Mouse (Mus musculus): ENCODE results near the gene Gramd4. TPM values are rescaled to one million over a fixed set of nuclear protein-coding genes. Genes with fewer than 3 reads are reported as not detected.

Gramd4 gene
- 12.4 and 13.6 TPM in 2 replicates for polyA plus RNA-seq (2015; fragmentation: Nextera tagmentation; extraction: Ambion mirVana)

GRCm38 (mm10) chr15:86057413-86057812, at the start of gene Gramd4:
TSS of gene Gramd4 (plus strand) at chr15:86057695.
- peak within 1 kb of the TSS; percentile 51; the same call in 1 of the 2 replicates for H3K27ac ChIP-seq
- no peaks in the 10 kb centered on the region for H3K27me3 ChIP-seq (replicated peaks)
- H3K9ac ChIP-seq, result peak within 1 kb of the TSS; percentile 81
- H3K9me3 ChIP-seq, result no peaks in the 10 kb centered on the region
- H3K4me2 ChIP-seq (replicated peaks), result peak within 1 kb of the TSS; percentile 89
- WGBS, result 21% methylated on average over 6 of the region's 6 CpGs
- H3K4me1 ChIP-seq (replicated peaks), result peaks cover 42% of the 10 kb centered on the region
- no peak for ATAC-seq
- no peaks in the 10 kb centered on the region for H3K36me3 ChIP-seq
- H3K4me3 ChIP-seq (replicated peaks), result peak within 1 kb of the TSS; percentile 86

- no peaks in the 10 kb centered on the region for H3K36me3 ChIP-seq
- H3K4me2 ChIP-seq (replicated peaks), result no peak overlapping the region
- WGBS, result 49% methylated on average over 2 of the region's 2 CpGs
- peaks cover 9% of the 10 kb centered on the region; the same call in 1 of the 2 replicates for H3K4me1 ChIP-seq (replicated peaks)
- H3K4me3 ChIP-seq (replicated peaks), result no peak overlapping the region
- H3K27ac ChIP-seq, result no peak overlapping the region
- H3K9ac ChIP-seq, result no peak overlapping the region
- peaks cover 15% of the 10 kb centered on the region for H3K27me3 ChIP-seq (replicated peaks)
- no peak for ATAC-seq
- no peaks in the 10 kb centered on the region for H3K9me3 ChIP-seq
Observed at GRCm38 (mm10) chr15:86013130-86013529, 44.4 kb upstream of the Gramd4 start.

GRCm38 (mm10) chr15:86013656-86014055, 43.8 kb upstream of the Gramd4 start:
- 55% methylated on average over 10 of the region's 10 CpGs for WGBS
- peaks cover 15% of the 10 kb centered on the region for H3K27me3 ChIP-seq (replicated peaks)
- H3K4me2 ChIP-seq (replicated peaks), result no peak overlapping the region
- no peak overlapping the region for H3K4me3 ChIP-seq (replicated peaks)
- peaks cover 9% of the 10 kb centered on the region; the same call in 1 of the 2 replicates for H3K4me1 ChIP-seq (replicated peaks)
- H3K9ac ChIP-seq, result no peak overlapping the region
- H3K27ac ChIP-seq, result no peak overlapping the region
- H3K36me3 ChIP-seq, result no peaks in the 10 kb centered on the region
- no peaks in the 10 kb centered on the region for H3K9me3 ChIP-seq
- ATAC-seq, result no peak

GRCm38 (mm10) chr15:86015026-86015425, 42.5 kb upstream of the Gramd4 start:
- peaks cover 9% of the 10 kb centered on the region; the same call in 1 of the 2 replicates for H3K4me1 ChIP-seq (replicated peaks)
- H3K36me3 ChIP-seq, result no peaks in the 10 kb centered on the region
- H3K9me3 ChIP-seq, result no peaks in the 10 kb centered on the region
- peaks cover 15% of the 10 kb centered on the region for H3K27me3 ChIP-seq (replicated peaks)
- no peak overlapping the region for H3K27ac ChIP-seq
- H3K9ac ChIP-seq, result no peak overlapping the region
- no peak for ATAC-seq
- no peak overlapping the region for H3K4me3 ChIP-seq (replicated peaks)
- H3K4me2 ChIP-seq (replicated peaks), result no peak overlapping the region
- WGBS, result 60% methylated on average over 7 of the region's 7 CpGs

GRCm38 (mm10) chr15:86015860-86016541, 41.5 kb upstream of the Gramd4 start:
- peak; percentile 63 for ATAC-seq
- Histone ChIP-seq H3K9me3 (no peaks in the 10 kb centered on the region), H3K9ac (no peak overlapping the region), H3K36me3 (no peaks in the 10 kb centered on the region), H3K27ac (no peak overlapping the region), H3K4me1 (replicated peaks) (peaks cover 9% of the 10 kb centered on the region), H3K4me3 (replicated peaks) (no peak overlapping the region), H3K4me2 (replicated peaks) (no peak overlapping the region), H3K27me3 (replicated peaks) (peaks cover 13% of the 10 kb centered on the region)
- WGBS, result 46% methylated on average over 13 of the region's 13 CpGs

GRCm38 (mm10) chr15:86017336-86017735, 40.2 kb upstream of the Gramd4 start:
- WGBS, result 85% methylated on average over 6 of the region's 6 CpGs
- Histone ChIP-seq H3K4me3 (replicated peaks) (no peak overlapping the region), H3K4me1 (replicated peaks) (peaks cover 12% of the 10 kb centered on the region), H3K9me3 (no peaks in the 10 kb centered on the region), H3K27me3 (replicated peaks) (peaks cover 4% of the 10 kb centered on the region), H3K9ac (no peak overlapping the region), H3K27ac (no peak overlapping the region), H3K36me3 (no peaks in the 10 kb centered on the region), H3K4me2 (replicated peaks) (no peak overlapping the region)
- no peak for ATAC-seq

- no peak for ATAC-seq
- no peak overlapping the region for H3K4me2 ChIP-seq (replicated peaks)
- peaks cover 17% of the 10 kb centered on the region for H3K27me3 ChIP-seq (replicated peaks)
- H3K27ac ChIP-seq, result no peak overlapping the region
- WGBS, result 91% methylated on average over 5 of the region's 5 CpGs
- H3K9ac ChIP-seq, result no peak overlapping the region
- no peaks in the 10 kb centered on the region for H3K36me3 ChIP-seq
- H3K4me3 ChIP-seq (replicated peaks), result no peak overlapping the region
- no peaks in the 10 kb centered on the region for H3K9me3 ChIP-seq
- peaks cover 12% of the 10 kb centered on the region for H3K4me1 ChIP-seq (replicated peaks)
Observed at GRCm38 (mm10) chr15:86018753-86019512, 38.6 kb upstream of the Gramd4 start.

GRCm38 (mm10) chr15:86020008-86020407, 37.5 kb upstream of the Gramd4 start:
- H3K4me3 ChIP-seq (replicated peaks), result no peak overlapping the region
- H3K27me3 ChIP-seq (replicated peaks), result peaks cover 17% of the 10 kb centered on the region
- peaks cover 12% of the 10 kb centered on the region for H3K4me1 ChIP-seq (replicated peaks)
- no peaks in the 10 kb centered on the region for H3K36me3 ChIP-seq
- no peaks in the 10 kb centered on the region for H3K9me3 ChIP-seq
- no peak overlapping the region for H3K27ac ChIP-seq
- no peak overlapping the region for H3K4me2 ChIP-seq (replicated peaks)
- ATAC-seq, result no peak
- H3K9ac ChIP-seq, result no peak overlapping the region
- WGBS, result 78% methylated on average over 8 of the region's 8 CpGs

- Histone ChIP-seq H3K4me2 (replicated peaks) (no peak overlapping the region), H3K36me3 (no peaks in the 10 kb centered on the region), H3K9me3 (no peaks in the 10 kb centered on the region), H3K9ac (no peak overlapping the region), H3K27me3 (replicated peaks) (peaks cover 19% of the 10 kb centered on the region), H3K4me1 (replicated peaks) (peaks cover 4% of the 10 kb centered on the region), H3K27ac (no peak overlapping the region), H3K4me3 (replicated peaks) (no peak overlapping the region)
- ATAC-seq, result peak; percentile 74
- 18% methylated on average over 9 of the region's 9 CpGs for WGBS
Observed at GRCm38 (mm10) chr15:86021301-86021700, 36.2 kb upstream of the Gramd4 start.

- WGBS, result 65% methylated on average over 9 of the region's 9 CpGs
- H3K27me3 ChIP-seq (replicated peaks), result peaks cover 18% of the 10 kb centered on the region
- H3K27ac ChIP-seq, result no peak overlapping the region
- ATAC-seq, result no peak
- peaks cover 3% of the 10 kb centered on the region; the same call in 1 of the 2 replicates for H3K4me1 ChIP-seq (replicated peaks)
- no peaks in the 10 kb centered on the region for H3K36me3 ChIP-seq
- H3K4me3 ChIP-seq (replicated peaks), result no peak overlapping the region
- no peak overlapping the region for H3K9ac ChIP-seq
- H3K4me2 ChIP-seq (replicated peaks), result no peak overlapping the region
- no peaks in the 10 kb centered on the region for H3K9me3 ChIP-seq
Observed at GRCm38 (mm10) chr15:86021971-86022370, 35.5 kb upstream of the Gramd4 start.

GRCm38 (mm10) chr15:86027871-86028270, 29.6 kb upstream of the Gramd4 start:
- Histone ChIP-seq H3K9ac (no peak overlapping the region), H3K4me3 (replicated peaks) (no peak overlapping the region)
- WGBS, result 47% methylated on average over 8 of the region's 8 CpGs

GRCm38 (mm10) chr15:86029981-86030380, 27.5 kb upstream of the Gramd4 start:
- Histone ChIP-seq H3K4me1 (replicated peaks) (peaks cover 13% of the 10 kb centered on the region), H3K27ac (no peak overlapping the region), H3K4me2 (replicated peaks) (no peak overlapping the region; the same call in 1 of the 2 replicates)

More at GRCm38 (mm10) chr15:86027871-86028270, 29.6 kb upstream of the Gramd4 start:
- H3K4me2 ChIP-seq (replicated peaks), result no peak overlapping the region
- no peak for ATAC-seq
- peaks cover 38% of the 10 kb centered on the region for H3K27me3 ChIP-seq (replicated peaks)
- H3K36me3 ChIP-seq, result no peaks in the 10 kb centered on the region
- H3K27ac ChIP-seq, result no peak overlapping the region
- H3K9me3 ChIP-seq, result no peaks in the 10 kb centered on the region
- peaks cover 6% of the 10 kb centered on the region; the same call in 1 of the 2 replicates for H3K4me1 ChIP-seq (replicated peaks)

More at GRCm38 (mm10) chr15:86029981-86030380, 27.5 kb upstream of the Gramd4 start:
- ATAC-seq, result no peak
- no peak overlapping the region for H3K9ac ChIP-seq
- H3K27me3 ChIP-seq (replicated peaks), result peaks cover 39% of the 10 kb centered on the region
- no peaks in the 10 kb centered on the region for H3K36me3 ChIP-seq
- WGBS, result 75% methylated on average over 14 of the region's 14 CpGs
- H3K4me3 ChIP-seq (replicated peaks), result no peak overlapping the region
- H3K9me3 ChIP-seq, result no peaks in the 10 kb centered on the region
